Mouse (Mus musculus) E14TG2a.4 (cell line): ENCODE measurements around the gene 2810006K23Rik.
A peak's percentile ranks its signal among the peaks of the same experiment; 100 is the strongest.

Experiments
- CTCF ChIP-seq: conservative IDR thresholded peaks from 2 replicates; pipeline ENCODE4 v1.5.1; 2014; ENCODE audit warnings: low read length
- NANOG ChIP-seq: IDR thresholded peaks from 2 replicates; pipeline ENCODE4 v1.6.1; 2014; ENCODE audit warnings: borderline replicate concordance, low read length, mixed read lengths
- POU5F1 ChIP-seq: IDR thresholded peaks from 2 replicates; pipeline ENCODE4 v1.6.1; 2014; ENCODE audit warnings: low read length, borderline replicate concordance

DNA sequence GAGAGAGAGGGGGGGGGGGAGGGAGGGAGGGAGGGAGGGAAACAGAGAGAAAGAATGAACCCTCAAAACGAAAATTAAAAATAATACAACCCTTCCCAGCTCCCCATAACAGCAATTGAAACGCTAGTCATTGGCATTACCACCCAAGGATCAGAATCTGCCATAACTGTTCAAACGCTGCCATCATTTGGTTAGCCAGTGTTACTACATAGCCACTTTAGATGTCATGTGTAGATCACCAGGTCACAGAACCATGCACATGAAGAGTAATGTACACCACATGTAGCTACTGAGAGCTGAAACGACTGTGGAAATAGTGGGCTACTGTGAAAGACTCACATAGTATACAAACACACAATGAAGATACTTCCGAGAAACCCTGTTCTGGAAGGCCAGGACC, 60.0 kb downstream of the 2810006K23Rik start:
- TF ChIP-seq POU5F1, result no peak
- peak; percentile 41 for TF ChIP-seq CTCF
- no peak for TF ChIP-seq NANOG
